Mouse (Mus musculus) C2C12 (cell line): ENCODE measurements around the gene Hoxa9. TPM values are rescaled to one million over a fixed set of nuclear protein-coding genes. Genes with fewer than 3 reads are reported as not detected.
A peak's percentile ranks its signal among the peaks of the same experiment; 100 is the strongest.

ENCODE experiments used
- H3K27me3 ChIP-seq: one replicate; pipeline ENCODE4 v1.6.1; 2011; ENCODE audit not compliant: control insufficient read depth, insufficient read depth, insufficient read length
- H3K36me3 ChIP-seq: one replicate; pipeline ENCODE4 v1.6.1; 2011; ENCODE audit not compliant: control insufficient read depth, insufficient read depth
- H3K4me3 ChIP-seq: one replicate; pipeline ENCODE4 v1.5.1; 2011; ENCODE audit warnings: mild to moderate bottlenecking, control low read depth; ENCODE audit not compliant: poor library complexity, insufficient read depth, severe bottlenecking
- H3K79me2 ChIP-seq: one replicate; pipeline ENCODE4 v1.6.1; 2011; ENCODE audit not compliant: control insufficient read depth, insufficient read depth
- H3K79me3 ChIP-seq: one replicate; pipeline ENCODE4 v1.6.1; 2011; ENCODE audit warnings: low read depth, control low read depth
- H3ac ChIP-seq: one replicate; pipeline ENCODE3; 2011; ENCODE audit warnings: low read depth; ENCODE audit not compliant: control insufficient read depth, insufficient read length
- CEBPB ChIP-seq: IDR thresholded peaks from one replicate; pipeline ENCODE4 v1.6.1; 2011; ENCODE audit warnings: low read depth, mild to moderate bottlenecking, control low read depth, moderate library complexity
- CTCF ChIP-seq: IDR thresholded peaks from one replicate; pipeline ENCODE4 v1.5.1; 2011; ENCODE audit not compliant: control insufficient read depth, insufficient read depth, insufficient read length
- FOSL1 ChIP-seq: IDR thresholded peaks from one replicate; pipeline ENCODE4 v1.8.0; 2011; ENCODE audit warnings: mild to moderate bottlenecking, low read length; ENCODE audit not compliant: poor library complexity, insufficient read depth, severe bottlenecking
- MAX ChIP-seq: IDR thresholded peaks from one replicate; pipeline ENCODE4 v1.6.1; 2011; ENCODE audit warnings: mild to moderate bottlenecking, control low read depth
- MYOD1 ChIP-seq: IDR thresholded peaks from one replicate; pipeline ENCODE4 v1.6.1; 2011; ENCODE audit warnings: low read depth; ENCODE audit not compliant: control insufficient read depth, insufficient read length
- MYOG ChIP-seq: IDR thresholded peaks from one replicate; pipeline ENCODE4 v1.6.1; 2011; ENCODE audit not compliant: control insufficient read depth, insufficient read length; ENCODE audit errors: extremely low read depth
- USF1 ChIP-seq: IDR thresholded peaks from one replicate; pipeline ENCODE4 v1.6.1; 2011; ENCODE audit warnings: low read depth, mild to moderate bottlenecking, control low read depth, moderate library complexity
- polyA plus RNA-seq: library from polyadenylated mRNA; unstranded; fragments of >200 nt; fragmentation: generic; extraction: Trizol; gene quantifications from one replicate; pipeline ENCODE4 v1.2.1, GENCODE M21; 2012; ENCODE audit warnings: missing spikeins

Gene Hoxa9
- polyA plus RNA-seq, 1 experiment, result 19.3 TPM

DNA sequence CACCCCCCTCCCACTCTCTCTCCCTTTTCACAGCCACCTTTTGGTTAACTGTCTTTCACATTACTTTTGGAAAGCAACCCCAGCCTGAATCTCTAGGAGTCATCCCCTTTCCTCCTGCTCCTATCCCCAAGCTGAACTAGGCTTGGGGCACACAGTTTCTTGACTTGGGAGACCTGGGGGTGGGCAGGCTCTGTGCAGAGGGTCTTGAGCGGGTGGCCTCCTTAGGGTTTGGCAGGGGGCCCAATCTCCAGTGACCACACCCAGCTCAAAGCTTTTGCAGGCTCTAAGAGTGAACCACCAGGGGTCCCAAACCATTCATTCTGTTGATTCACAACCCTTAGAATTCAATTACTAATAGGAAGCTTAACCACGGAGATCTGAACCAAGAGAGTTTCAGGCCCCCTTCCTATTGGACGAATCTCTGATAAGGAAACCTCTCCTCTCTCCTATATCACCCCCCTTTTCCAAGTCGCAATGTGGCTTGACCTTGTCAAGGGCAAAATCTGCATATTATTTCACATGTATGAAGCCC, 12.0 kb upstream of the Hoxa9 start:
- Histone ChIP-seq H3K36me3 (peaks cover 8% of the 10 kb centered on the region), H3K79me2 (peaks cover 100% of the 10 kb centered on the region), H3K27me3 (no peaks in the 10 kb centered on the region), H3K79me3 (peaks cover 75% of the 10 kb centered on the region), H3K4me3 (no peak overlapping the region), H3ac (no peak overlapping the region)
- no peak for TF ChIP-seq CTCF
- TF ChIP-seq FOSL1, result no peak
- TF ChIP-seq MAX, result no peak
- TF ChIP-seq MYOG, result no peak
- TF ChIP-seq MYOD1, result no peak
- no peak for TF ChIP-seq USF1

- TF ChIP-seq MAX, result no peak
- TF ChIP-seq CTCF, result no peak
- no peak for TF ChIP-seq USF1
- TF ChIP-seq MYOG, result no peak
- no peak for TF ChIP-seq MYOD1
- TF ChIP-seq FOSL1, result no peak
- TF ChIP-seq CEBPB, result no peak
- Histone ChIP-seq H3K79me3 (peaks cover 76% of the 10 kb centered on the region), H3K79me2 (peaks cover 100% of the 10 kb centered on the region), H3K4me3 (no peak overlapping the region), H3K36me3 (peaks cover 8% of the 10 kb centered on the region), H3K27me3 (no peaks in the 10 kb centered on the region), H3ac (no peak overlapping the region)
These were observed 10.2 kb upstream of the Hoxa9 start for GRCm38 (mm10) chr6:52241001-52241621.

DNA sequence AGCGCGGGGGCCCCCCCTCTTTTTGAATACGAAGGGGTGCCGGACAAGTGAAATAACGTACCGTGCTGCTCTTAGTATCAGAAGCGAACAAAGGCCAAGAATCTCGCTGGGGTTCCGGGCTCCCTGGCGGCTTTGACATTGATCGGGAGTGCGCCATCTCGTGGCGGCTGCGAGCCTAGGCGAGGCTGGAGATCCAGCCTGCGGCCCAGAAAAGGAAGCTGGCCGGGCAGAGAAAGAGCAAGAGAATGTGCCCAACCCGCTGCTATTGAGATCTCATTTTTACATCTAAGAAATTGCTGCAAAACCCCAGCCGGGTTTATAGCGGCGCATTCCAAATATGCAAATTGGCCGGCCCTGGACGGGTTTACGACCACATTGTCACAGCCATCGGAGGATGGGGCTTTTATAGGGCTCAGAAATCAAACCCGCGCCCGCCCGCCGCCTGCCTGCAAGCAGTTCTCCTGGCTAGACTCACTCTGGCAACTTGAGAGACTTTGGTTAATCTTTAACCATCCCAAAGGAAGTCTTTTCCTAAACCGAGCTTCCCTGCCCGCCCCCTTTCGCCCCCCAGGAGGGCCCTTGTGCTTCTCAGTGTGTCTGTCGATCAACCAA, 9.6 kb upstream of the Hoxa9 start, which contains the start of gene Hoxa10:
TSS of gene Hoxa10 (minus strand) at position 466 of the 612 bp plus-strand sequence.
- Histone ChIP-seq H3K27me3 (no peaks in the 10 kb centered on the region), H3K79me2 (peaks cover 100% of the 10 kb centered on the region), H3ac (peak within 1 kb of the TSS; percentile 83), H3K36me3 (peaks cover 8% of the 10 kb centered on the region), H3K79me3 (peaks cover 80% of the 10 kb centered on the region), H3K4me3 (peak within 1 kb of the TSS; percentile 72)
- TF ChIP-seq CEBPB (no peak), CTCF (peak; percentile 79), MAX (peak; percentile 52)

DNA sequence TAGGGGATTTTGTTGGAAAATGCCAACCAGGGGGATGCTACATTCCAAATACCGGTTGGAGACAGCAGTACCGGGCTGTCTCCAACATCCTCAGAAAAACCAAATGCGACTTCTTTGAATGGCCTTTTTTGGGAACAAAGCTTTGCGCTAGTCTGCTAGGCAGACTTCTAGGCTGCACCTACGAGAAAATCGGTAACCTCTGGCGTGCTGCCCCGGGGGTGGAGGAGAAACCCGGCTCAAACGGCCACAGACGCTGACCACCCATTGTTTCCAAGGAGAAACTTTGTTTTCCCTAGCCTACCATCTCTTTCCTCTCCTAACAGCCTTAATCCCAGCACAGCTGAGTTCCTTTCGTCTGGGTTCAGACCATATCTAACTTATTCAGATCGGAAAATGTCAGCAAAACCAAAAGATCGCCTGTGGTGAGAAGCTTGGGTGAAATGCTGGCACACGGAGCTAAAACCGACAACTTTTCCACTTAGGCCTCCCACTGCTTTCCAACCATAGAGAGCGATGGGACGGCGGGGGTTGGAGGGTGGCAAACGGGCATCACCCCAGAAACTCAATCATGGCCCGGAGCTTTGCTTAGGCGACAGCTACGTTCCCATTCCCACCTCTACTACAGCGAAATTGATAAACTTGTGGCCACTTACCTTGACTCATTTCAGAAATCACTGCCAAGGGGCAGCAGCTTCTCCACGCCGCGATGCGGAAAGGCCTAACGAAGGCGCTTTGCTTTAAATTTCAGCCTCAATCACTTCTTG, 8.9 kb upstream of the Hoxa9 start:
- no peaks in the 10 kb centered on the region for H3K27me3 ChIP-seq
- H3K36me3 ChIP-seq, result peaks cover 8% of the 10 kb centered on the region
- H3K79me2 ChIP-seq, result peaks cover 100% of the 10 kb centered on the region
- no peak for TF ChIP-seq MYOG
- TF ChIP-seq FOSL1, result no peak
- no peak for TF ChIP-seq MYOD1
- no peak for TF ChIP-seq CEBPB
- TF ChIP-seq CTCF, result no peak
- H3K4me3 ChIP-seq, result peak overlapping the region; percentile 72
- peaks cover 82% of the 10 kb centered on the region for H3K79me3 ChIP-seq
- H3ac ChIP-seq, result peak overlapping the region; percentile 83

- H3K27me3 ChIP-seq, result no peaks in the 10 kb centered on the region
- TF ChIP-seq USF1 (no peak), CTCF (no peak), CEBPB (no peak), MYOG (no peak)
- H3K4me3 ChIP-seq, result peak overlapping the region; percentile 72
These were observed 8.1 kb upstream of the Hoxa9 start for GRCm38 (mm10) chr6:52238976-52239375.

More at GRCm38 (mm10) chr6:52238976-52239375, 8.1 kb upstream of the Hoxa9 start:
- Histone ChIP-seq H3ac (peak overlapping the region; percentile 64), H3K79me2 (peaks cover 100% of the 10 kb centered on the region), H3K36me3 (peaks cover 8% of the 10 kb centered on the region), H3K79me3 (peaks cover 81% of the 10 kb centered on the region)
